Comparison of ENCODE assay signal across 1 mouse cellular context in the genomic region with DNA sequence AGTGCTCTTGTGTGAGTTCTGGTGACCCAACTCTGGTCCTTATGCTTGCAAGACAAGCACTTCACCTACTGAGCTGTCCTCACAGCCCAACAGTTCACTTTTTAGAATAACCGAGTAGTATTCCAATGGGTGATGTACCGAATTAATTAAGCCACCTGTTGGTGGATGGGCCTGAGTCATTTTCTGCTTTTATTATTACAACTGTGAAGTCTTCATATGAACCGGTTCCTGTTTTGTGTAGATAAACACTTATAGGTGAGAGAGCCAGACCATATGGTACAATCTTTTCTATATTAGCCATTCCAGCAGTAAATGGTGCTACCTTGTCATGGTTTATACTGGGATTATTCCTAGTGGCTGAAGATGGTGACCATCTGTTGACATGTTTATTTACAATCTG.
A peak's percentile ranks its signal among the peaks of the same experiment; 100 is the strongest.
TF ChIP-seq lines count a peak whose summit lies in the region.

No protein-coding gene starts in this region.

TF ChIP-seq in CH12.LX, 34 proteins besides CTCF, POLR2A, EP300 and RAD21:
- TF ChIP-seq JUND (conservative IDR thresholded peaks at IDR 0.05; ENCODE audit: low read depth, low read length) (peak; percentile 79), TCF12 (IDR thresholded peaks at IDR 0.05; ENCODE audit: low read depth, low read length) (peak; percentile 56), JUN (IDR thresholded peaks at IDR 0.05; ENCODE audit: insufficient read depth, low read depth, low read length) (peak; percentile 67; the same call in 1 of the 2 replicates), RCOR1 (conservative IDR thresholded peaks at IDR 0.05; ENCODE audit: low read depth, low read length) (peak; percentile 75; the same call in 1 of the 2 replicates), USF2 (conservative IDR thresholded peaks at IDR 0.05; ENCODE audit: low read depth, low read length) (no peak), TBP (conservative IDR thresholded peaks at IDR 0.05; ENCODE audit: low read depth, low read length) (no peak), MEF2A (IDR thresholded peaks at IDR 0.05; ENCODE audit: borderline replicate concordance, low read depth, low read length) (peak; percentile 47; the same call in 1 of the 2 replicates), CHD2 (IDR thresholded peaks at IDR 0.05; ENCODE audit: low read length) (peak; percentile 38; the same call in 1 of the 2 replicates), NRF1 (IDR thresholded peaks at IDR 0.05; ENCODE audit: low read depth, low read length) (no peak), IRF4 (IDR thresholded peaks at IDR 0.05; ENCODE audit: low read depth, low read length) (peak; percentile 88)
